Mouse (Mus musculus) layer of hippocampus, adult 2 months (tissue): ENCODE data around the gene Blm. TPM values are rescaled to one million over a fixed set of nuclear protein-coding genes. Genes with fewer than 3 reads are reported as not detected.
A peak's percentile ranks its signal among the peaks of the same experiment; 100 is the strongest.

Experiments used
- DNase-seq, 2 experiments: peaks; one replicate each; pipeline ENCODE4 v3.0.0; 2022; ENCODE audit warnings: low spot score in 2 of 2
- H3K27ac ChIP-seq: fragments of 200-600 bp; 2 replicates; pipeline ENCODE4 v1.8.1; 2022
- H3K4me3 ChIP-seq: fragments of 200-600 bp; 2 replicates; pipeline ENCODE4 v1.8.1; 2022; ENCODE audit warnings: mild to moderate bottlenecking
- CTCF ChIP-seq: fragments of 200-600 bp; conservative IDR thresholded peaks from 2 replicates; pipeline ENCODE4 v1.8.1; 2022; ENCODE audit warnings: antibody characterized with exemption, mild to moderate bottlenecking, moderate library complexity
- total RNA-seq, 2 experiments: library from RNA; stranded (reverse); gene quantifications; 2 replicates each; pipeline ENCODE4 v1.2.3; 2021

Blm gene
- total RNA-seq, 2 experiments from 2014 or later, result 3.1 to 4.3 TPM

GRCm38 (mm10) chr7:80506007-80506406 is 28.9 kb downstream of the Blm start:
- Histone ChIP-seq H3K27ac (no peak overlapping the region), H3K4me3 (no peak overlapping the region)
- no peak for DNase-seq
- no peak for TF ChIP-seq CTCF

- TF ChIP-seq CTCF, result no peak
- no peak overlapping the region for H3K4me3 ChIP-seq
- DNase-seq, result no peak
- H3K27ac ChIP-seq, result no peak overlapping the region
Measured at GRCm38 (mm10) chr7:80504920-80505319, 30.0 kb downstream of the Blm start.

GRCm38 (mm10) chr7:80501006-80501405 is 33.9 kb downstream of the Blm start:
- no peak for DNase-seq
- Histone ChIP-seq H3K4me3 (no peak overlapping the region), H3K27ac (peak overlapping the region; percentile 43; the same call in 1 of the 2 replicates)
- no peak for TF ChIP-seq CTCF

GRCm38 (mm10) chr7:80500099-80500498 is 34.8 kb downstream of the Blm start:
- no peak for DNase-seq
- TF ChIP-seq CTCF, result no peak

GRCm38 (mm10) chr7:80499190-80499962 is 35.5 kb downstream of the Blm start:
- Histone ChIP-seq H3K27ac (no peak overlapping the region), H3K4me3 (no peak overlapping the region)
- no peak for TF ChIP-seq CTCF
- no peak for DNase-seq

More at GRCm38 (mm10) chr7:80500099-80500498, 34.8 kb downstream of the Blm start:
- Histone ChIP-seq H3K4me3 (no peak overlapping the region), H3K27ac (no peak overlapping the region)

- no peak overlapping the region for H3K4me3 ChIP-seq
- DNase-seq, result no peak
- H3K27ac ChIP-seq, result no peak overlapping the region
- TF ChIP-seq CTCF, result no peak
Measured at GRCm38 (mm10) chr7:80496656-80497055, 38.3 kb downstream of the Blm start.

- H3K4me3 ChIP-seq, result no peak overlapping the region
- no peak overlapping the region for H3K27ac ChIP-seq
- no peak for DNase-seq
- no peak for TF ChIP-seq CTCF
Measured at GRCm38 (mm10) chr7:80495210-80495609, 39.7 kb downstream of the Blm start.

GRCm38 (mm10) chr7:80491995-80492394 is 42.9 kb downstream of the Blm start:
- no peak for TF ChIP-seq CTCF
- no peak overlapping the region for H3K4me3 ChIP-seq
- no peak for DNase-seq
- H3K27ac ChIP-seq, result no peak overlapping the region

GRCm38 (mm10) chr7:80491086-80491485 is 43.8 kb downstream of the Blm start:
- no peak for DNase-seq
- no peak overlapping the region for H3K4me3 ChIP-seq
- TF ChIP-seq CTCF, result no peak
- H3K27ac ChIP-seq, result no peak overlapping the region

- no peak for DNase-seq
- Histone ChIP-seq H3K4me3 (no peak overlapping the region), H3K27ac (no peak overlapping the region)
- TF ChIP-seq CTCF, result no peak
Measured at GRCm38 (mm10) chr7:80490351-80490750, 44.6 kb downstream of the Blm start.

GRCm38 (mm10) chr7:80489445-80489844 is 45.5 kb downstream of the Blm start:
- no peak overlapping the region for H3K27ac ChIP-seq
- no peak for DNase-seq

GRCm38 (mm10) chr7:80487239-80487638 is 47.7 kb downstream of the Blm start:
- no peak for TF ChIP-seq CTCF
- no peak for DNase-seq
- no peak overlapping the region for H3K27ac ChIP-seq

More at GRCm38 (mm10) chr7:80489445-80489844, 45.5 kb downstream of the Blm start:
- no peak overlapping the region for H3K4me3 ChIP-seq
- TF ChIP-seq CTCF, result no peak

GRCm38 (mm10) chr7:80480097-80480496 is 54.8 kb downstream of the Blm start:
- H3K4me3 ChIP-seq, result no peak overlapping the region
- DNase-seq, result no peak
- no peak for TF ChIP-seq CTCF
- no peak overlapping the region for H3K27ac ChIP-seq

More at GRCm38 (mm10) chr7:80487239-80487638, 47.7 kb downstream of the Blm start:
- H3K4me3 ChIP-seq, result no peak overlapping the region

GRCm38 (mm10) chr7:80473837-80474236 is 61.1 kb downstream of the Blm start:
- no peak for TF ChIP-seq CTCF
- DNase-seq, result no peak
- no peak overlapping the region for H3K27ac ChIP-seq
- H3K4me3 ChIP-seq, result no peak overlapping the region
